Mouse (Mus musculus): ENCODE results near the gene Slc27a1. TPM values are rescaled to one million over a fixed set of nuclear protein-coding genes. Genes with fewer than 3 reads are reported as not detected.
A peak's percentile ranks its signal among the peaks of the same experiment; 100 is the strongest.

Slc27a1 gene
- total RNA-seq, 2 experiments from 2014 or later, result 39.7 to 41.1 TPM

- no peak for DNase-seq
Measured at GRCm38 (mm10) chr8:71625088-71625487, 56.4 kb downstream of the Slc27a1 start.

GRCm38 (mm10) chr8:71626753-71627152, 58.1 kb downstream of the Slc27a1 start:
- DNase-seq, result no peak

- no peak for DNase-seq
Measured at GRCm38 (mm10) chr8:71627265-71628099, 58.8 kb downstream of the Slc27a1 start.

GRCm38 (mm10) chr8:71628396-71629095, 59.9 kb downstream of the Slc27a1 start:
- no peak for DNase-seq

GRCm38 (mm10) chr8:71629096-71629697, 60.5 kb downstream of the Slc27a1 start:
- peak; percentile 90 for DNase-seq

- DNase-seq, result peak; percentile 38
Measured at GRCm38 (mm10) chr8:71629781-71630212, 61.1 kb downstream of the Slc27a1 start.

DNA sequence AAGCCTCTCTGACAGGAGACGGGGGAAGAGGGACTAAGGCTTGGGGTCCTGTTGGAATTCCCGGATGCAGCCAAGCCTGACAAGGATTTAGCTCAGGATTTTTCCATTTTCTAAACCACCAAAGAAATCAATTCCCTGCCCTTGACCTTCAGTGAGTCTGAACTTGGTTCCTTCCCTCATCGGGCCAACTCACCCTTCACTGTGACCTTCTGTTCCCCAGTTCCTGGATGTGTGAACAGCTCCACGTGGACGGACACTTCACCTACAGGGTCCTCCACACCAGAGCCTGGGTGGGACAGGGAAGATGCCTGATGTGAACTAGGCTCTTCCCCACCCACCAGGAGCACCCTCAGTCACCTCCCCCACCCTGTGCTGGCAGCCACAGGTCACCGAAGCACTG, 62.1 kb downstream of the Slc27a1 start:
- no peak for DNase-seq

- DNase-seq, result no peak
Measured at GRCm38 (mm10) chr8:71631897-71632296, 63.2 kb downstream of the Slc27a1 start.

DNA sequence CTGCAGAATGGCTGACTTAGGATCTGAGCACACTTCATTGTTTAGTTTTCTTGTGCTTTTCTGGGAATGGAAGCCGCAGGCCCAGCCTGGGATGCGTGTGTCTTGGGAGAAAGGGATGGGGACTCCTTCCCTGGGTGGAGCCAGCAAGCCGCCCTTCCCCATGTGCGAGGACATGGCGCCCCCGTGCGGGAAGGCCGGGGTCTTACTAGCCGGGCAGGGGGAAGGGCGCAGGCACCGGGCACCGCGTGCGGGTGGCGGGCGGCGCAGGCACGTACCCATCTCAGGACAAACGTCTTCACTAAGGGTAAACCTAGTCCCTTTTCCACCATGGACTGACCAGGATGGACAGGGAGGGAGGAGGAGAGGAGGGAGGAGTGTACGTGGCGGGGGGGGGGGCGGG, 64.5 kb downstream of the Slc27a1 start:
- peak; percentile 60 for DNase-seq

DNA sequence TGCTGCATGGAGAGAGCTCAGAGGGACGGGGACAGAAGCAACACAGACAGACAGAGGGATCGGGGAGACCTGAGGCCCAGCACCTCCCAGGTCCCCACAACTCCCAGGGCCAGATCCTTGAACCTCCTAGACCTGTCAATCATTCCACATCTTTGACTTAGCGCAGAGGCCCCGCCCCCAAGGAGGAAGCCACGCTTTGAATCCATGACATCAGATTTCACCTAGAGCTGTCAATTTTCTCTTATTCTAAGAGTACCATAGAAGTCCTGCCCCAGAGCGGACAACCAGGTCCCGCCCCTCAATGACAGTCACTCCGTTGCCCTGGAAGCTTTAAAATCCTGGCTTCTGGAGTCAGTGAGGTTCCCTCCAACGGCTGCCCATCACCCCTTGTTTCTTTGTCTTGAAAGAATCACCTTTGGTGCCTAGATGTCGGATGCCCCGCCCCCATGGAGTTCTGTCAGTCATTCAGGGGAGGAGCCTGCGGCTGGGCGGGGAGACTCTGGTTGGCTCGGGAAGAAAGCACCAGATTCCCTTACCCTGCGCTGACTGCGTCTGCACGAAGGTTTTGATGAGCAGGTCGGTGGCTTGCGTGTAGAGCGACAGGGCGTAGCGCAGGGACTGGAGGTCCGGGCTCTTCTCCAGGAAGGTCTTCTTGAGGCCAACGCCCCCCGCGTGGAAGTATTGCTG, 65.4 kb downstream of the Slc27a1 start:
- DNase-seq, result no peak

Small RNAs within 50 kb of the gene (microRNA-seq; reads per million reads assigned to microRNA genes)
- 0.50 to 0.64 reads per million in 2 experiments for gene Mir6769b

Other genes with a start within 250 kb of the Slc27a1 start
- gene Use1, start 202.0 kb upstream of the Slc27a1 start, total RNA-seq (2021), result 100 to 1,000 TPM; 124 to 132 TPM
- 1 to 10 TPM; 7.4 to 8.1 TPM for gene Ocel1, start 197.6 kb upstream of the Slc27a1 start, total RNA-seq (2021)
- gene Nr2f6, start 186.9 kb upstream of the Slc27a1 start, total RNA-seq (2021), result 10 to 100 TPM; 23.2 to 29.7 TPM
- 10 to 100 TPM; 11.7 to 18.1 TPM for gene Ushbp1, start 173.1 kb upstream of the Slc27a1 start, total RNA-seq (2021)
- 10 to 100 TPM; 68.5 to 70.4 TPM for gene Babam1, start 172.0 kb upstream of the Slc27a1 start, total RNA-seq (2021)
- 1 to 10 TPM; 1.7 to 2.1 TPM for gene Ankle1, start 162.9 kb upstream of the Slc27a1 start, total RNA-seq (2021)
- gene Abhd8, start 105.2 kb upstream of the Slc27a1 start, total RNA-seq (2021), result 10 to 100 TPM; 36.1 to 38.9 TPM
- 10 to 100 TPM; 34.7 to 39.7 TPM for gene Mrpl34, start 103.9 kb upstream of the Slc27a1 start, total RNA-seq (2021)
- gene Dda1, start 99.7 kb upstream of the Slc27a1 start, total RNA-seq (2021), result 10 to 100 TPM; 34.8 to 35.8 TPM
- gene Ano8, start 82.9 kb upstream of the Slc27a1 start, total RNA-seq (2021), result 10 to 100 TPM; 16.6 to 20.1 TPM
- gene Gtpbp3, start 80.8 kb upstream of the Slc27a1 start, total RNA-seq (2021), result 10 to 100 TPM in 1 of 2 experiments, 1 to 10 TPM in 1; 8.8 to 12.4 TPM
- gene Plvap, start 57.1 kb upstream of the Slc27a1 start, total RNA-seq (2021), result 10 to 100 TPM; 10.7 to 14.2 TPM
- 1 to 10 TPM in 1 of 2 experiments, under 1 TPM in 1; 0.21 to 2.5 TPM for gene Ccdc194, start 43.2 kb upstream of the Slc27a1 start, total RNA-seq (2021)
- 10 to 100 TPM; 10.0 to 12.0 TPM for gene Bst2, start 31.4 kb upstream of the Slc27a1 start, total RNA-seq (2021)
- gene Mvb12a, start 26.0 kb upstream of the Slc27a1 start, total RNA-seq (2021), result 10 to 100 TPM; 21.8 to 25.5 TPM
- under 1 TPM in 1 of 2 experiments, not detected in 1; 0.14 TPM for gene Tmem221, start 10.0 kb upstream of the Slc27a1 start, total RNA-seq (2021)
- under 1 TPM in 1 of 2 experiments, not detected in 1; 0.14 TPM for gene Nxnl1, start 2.3 kb upstream of the Slc27a1 start, total RNA-seq (2021)
- gene Pgls, start 23.3 kb downstream of the Slc27a1 start, total RNA-seq (2021), result 10 to 100 TPM; 49.3 to 54.5 TPM
- 1 to 10 TPM in 1 of 2 experiments, under 1 TPM in 1; 0.40 to 3.3 TPM for gene Fam129c, start 28.8 kb downstream of the Slc27a1 start, total RNA-seq (2021)
- gene Colgalt1, start 42.1 kb downstream of the Slc27a1 start, total RNA-seq (2021), result 10 to 100 TPM; 43.3 to 56.1 TPM
- under 1 TPM; 0.38 to 0.45 TPM for gene Unc13a, start 102.9 kb downstream of the Slc27a1 start, total RNA-seq (2021)
- 1 to 10 TPM; 3.9 to 5.8 TPM for gene Jak3, start 107.4 kb downstream of the Slc27a1 start, total RNA-seq (2021)
- 1 to 10 TPM; 3.1 to 3.7 TPM for gene Insl3, start 120.3 kb downstream of the Slc27a1 start, total RNA-seq (2021)
- 1 to 10 TPM; 4.7 to 5.2 TPM for gene B3gnt3, start 132.9 kb downstream of the Slc27a1 start, total RNA-seq (2021)
- 1 to 10 TPM in 1 of 2 experiments, under 1 TPM in 1; 0.26 to 1.2 TPM for gene Fcho1, start 156.8 kb downstream of the Slc27a1 start, total RNA-seq (2021)